Mouse (Mus musculus): Measurements from ENCODE around the gene Ift81.
"Not testable (repeated sequence)": the region's sequence is repeated elsewhere in the genome, so short reads cannot be mapped to it uniquely, and the experiment has no call there.

Ift81 gene

GRCm38 (mm10) chr5:122613908-122614732 is at the start of gene Ift81:
Ift81 (minus strand) TSS chr5:122614518.
- peak; percentile 77 for ATAC-seq (ENCODE audit: low TSS enrichment)

DNA sequence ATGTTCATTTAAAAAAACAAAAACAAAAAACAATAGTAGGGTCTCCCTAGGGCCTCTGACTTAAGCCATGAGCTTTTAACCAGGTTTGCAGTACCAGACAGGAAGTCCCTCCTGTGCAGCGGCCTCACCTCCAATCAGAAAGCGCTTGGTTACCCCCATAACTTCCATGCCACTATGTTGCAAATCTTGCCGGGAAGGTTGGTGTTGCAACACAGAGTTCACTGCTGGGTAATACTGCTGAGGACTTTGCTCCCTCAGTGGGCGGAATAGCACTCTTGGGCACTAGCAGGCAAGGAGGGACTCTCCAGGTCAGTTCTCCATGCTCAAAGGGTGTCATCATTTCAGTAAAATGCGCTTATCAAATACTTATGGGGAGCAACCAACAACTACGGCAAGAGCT is 48.2 kb upstream of the Ift81 start:
- no peak for ATAC-seq (ENCODE audit: low TSS enrichment)

DNA sequence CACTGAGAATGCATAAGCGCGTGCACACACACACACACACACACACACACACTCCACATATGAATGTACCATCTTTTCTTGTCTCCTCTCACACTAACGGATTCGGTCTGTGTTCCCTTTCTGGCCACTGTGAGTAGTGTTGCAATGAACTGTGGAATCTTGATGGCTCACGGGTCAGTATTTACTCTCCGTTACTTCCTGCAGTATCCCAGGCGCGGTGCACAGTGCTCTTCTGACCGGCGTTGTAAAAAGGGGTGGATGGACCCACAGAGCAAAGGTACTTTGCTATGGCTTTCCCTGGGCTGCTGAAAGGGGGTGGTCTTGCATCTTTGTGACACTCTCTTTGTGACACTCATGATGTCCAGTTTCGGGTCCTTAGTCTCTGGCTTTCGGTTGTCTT is 42.5 kb upstream of the Ift81 start:
- no peak for ATAC-seq (ENCODE audit: low TSS enrichment)

GRCm38 (mm10) chr5:122654268-122654573 is 39.9 kb upstream of the Ift81 start:
- ATAC-seq (ENCODE audit: low TSS enrichment): peak; percentile 7; the same call in 1 of the 2 replicates

DNA sequence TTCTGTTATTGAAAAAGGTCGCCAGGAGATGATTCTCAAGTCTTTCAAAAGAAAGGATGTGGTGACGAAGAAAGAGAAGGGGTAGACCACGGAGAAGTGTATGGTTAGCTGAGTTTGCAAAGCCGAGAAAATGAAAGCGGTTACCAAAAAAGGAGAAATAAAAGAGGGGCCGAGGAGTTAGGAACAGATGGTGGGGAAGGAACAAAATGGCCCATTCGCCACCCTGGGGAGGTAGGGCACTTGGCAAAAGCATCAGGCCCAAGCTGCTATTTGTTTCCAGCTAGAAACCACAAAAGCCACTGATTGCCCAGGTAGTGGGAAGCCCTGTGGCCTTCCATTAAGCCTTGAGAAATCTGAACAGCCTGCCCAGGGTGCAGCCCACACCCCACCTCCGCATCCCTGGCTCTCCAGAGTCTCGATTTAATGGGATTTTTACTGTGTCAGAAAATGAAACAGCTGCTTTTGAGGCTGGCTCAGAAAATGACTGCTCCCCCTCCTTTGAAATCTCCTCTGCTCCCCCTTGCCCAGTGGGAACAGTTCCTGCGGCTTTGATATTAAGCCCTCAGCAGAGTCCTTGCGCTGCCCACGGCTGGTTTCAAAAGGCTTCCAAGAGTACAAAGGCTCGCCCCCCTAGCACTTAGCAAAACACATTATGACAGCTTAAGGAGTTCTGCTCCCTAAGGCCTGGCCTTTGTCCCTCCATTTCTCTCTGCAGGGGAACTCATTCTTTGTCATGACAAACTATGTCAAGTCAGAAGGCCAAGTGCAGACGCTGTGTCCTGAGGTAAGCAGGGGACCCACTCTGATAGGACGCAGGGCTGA is 39.3 kb upstream of the Ift81 start:
- ATAC-seq (ENCODE audit: low TSS enrichment): peak; percentile 32

- ATAC-seq (ENCODE audit: low TSS enrichment): peak; percentile 14; the same call in 1 of the 2 replicates
These were observed 38.8 kb upstream of the Ift81 start for GRCm38 (mm10) chr5:122653112-122653445.

DNA sequence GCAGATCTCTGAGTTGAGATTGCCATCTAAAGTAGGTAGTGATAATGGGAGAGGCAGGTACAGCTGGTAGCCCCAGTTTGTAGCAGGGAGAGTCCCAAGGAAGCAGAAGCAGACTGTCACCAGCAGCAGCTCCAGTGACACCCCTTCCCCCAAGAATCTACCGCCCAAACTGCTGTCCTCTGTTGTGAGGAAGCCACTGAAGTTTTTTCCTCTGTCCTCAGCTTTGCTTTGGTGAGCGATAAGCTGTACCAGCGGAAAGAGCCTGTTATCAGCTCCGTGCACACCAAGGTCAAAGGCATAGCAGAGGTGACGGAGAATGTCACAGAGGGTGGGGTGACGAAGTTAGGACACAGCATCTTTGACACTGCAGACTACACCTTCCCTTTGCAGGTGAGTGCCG is 38.2 kb upstream of the Ift81 start:
- peak; percentile 21; the same call in 1 of the 2 replicates for ATAC-seq (ENCODE audit: low TSS enrichment)

DNA sequence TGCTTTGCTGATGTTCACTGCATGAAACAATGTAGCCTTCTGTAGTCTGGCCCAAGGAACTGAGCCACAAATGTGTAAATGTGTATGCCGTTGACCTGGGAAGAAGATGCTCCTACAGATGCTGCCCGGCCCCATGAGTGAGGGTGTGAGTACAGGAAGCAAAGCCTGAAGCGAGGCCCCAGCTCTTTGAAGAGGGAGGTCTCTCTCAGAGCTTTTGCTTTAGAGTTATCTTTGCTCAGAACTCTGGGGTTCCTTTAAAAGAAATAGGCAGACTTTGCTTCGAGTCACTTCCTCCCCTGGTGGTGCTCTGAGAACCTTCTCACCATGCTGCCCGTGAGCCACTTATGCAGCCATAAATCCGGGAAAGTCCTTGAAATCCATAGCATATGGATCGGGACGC is 35.8 kb upstream of the Ift81 start:
- no peak for ATAC-seq (ENCODE audit: low TSS enrichment)

- peak; percentile 55 for ATAC-seq (ENCODE audit: low TSS enrichment)
These were observed 34.9 kb upstream of the Ift81 start for GRCm38 (mm10) chr5:122649264-122649663.

GRCm38 (mm10) chr5:122647952-122648374 is 33.6 kb upstream of the Ift81 start:
- not testable (repeated sequence) for ATAC-seq (ENCODE audit: low TSS enrichment)

DNA sequence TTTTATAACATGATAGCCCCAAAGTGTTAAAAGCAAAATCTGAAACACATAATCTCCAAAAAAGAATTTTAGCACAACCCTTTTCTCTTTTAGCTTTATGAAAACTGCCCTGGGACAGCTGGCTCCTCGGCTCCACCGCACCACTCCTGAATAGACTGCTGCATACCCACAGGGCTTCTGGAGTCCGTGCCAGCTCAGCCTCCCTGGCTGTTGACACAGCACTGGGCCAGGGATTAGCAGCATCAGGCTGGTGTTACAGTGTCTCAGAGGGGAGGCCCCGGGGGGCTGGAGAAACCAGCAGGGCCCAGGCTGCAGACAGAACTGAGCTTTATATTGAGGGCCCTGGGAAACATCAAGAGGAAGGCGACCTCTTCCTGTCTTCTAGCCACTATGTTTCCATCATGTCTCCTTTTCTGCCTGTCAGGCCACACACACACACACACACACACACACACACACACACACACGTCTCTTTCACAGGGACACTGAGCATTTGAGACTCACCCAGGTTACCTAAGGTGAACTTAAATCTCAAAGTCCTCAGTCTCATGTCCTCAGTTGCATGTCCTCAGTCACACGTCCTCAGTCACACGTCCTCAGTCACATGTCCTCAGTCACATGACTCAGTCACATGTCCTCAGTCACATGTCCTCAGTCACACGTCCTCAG is 33.1 kb upstream of the Ift81 start:
- ATAC-seq (ENCODE audit: low TSS enrichment): no peak; the same call in 1 of the 2 replicates

GRCm38 (mm10) chr5:122646050-122646449 is 31.7 kb upstream of the Ift81 start:
- ATAC-seq (ENCODE audit: low TSS enrichment): no peak

DNA sequence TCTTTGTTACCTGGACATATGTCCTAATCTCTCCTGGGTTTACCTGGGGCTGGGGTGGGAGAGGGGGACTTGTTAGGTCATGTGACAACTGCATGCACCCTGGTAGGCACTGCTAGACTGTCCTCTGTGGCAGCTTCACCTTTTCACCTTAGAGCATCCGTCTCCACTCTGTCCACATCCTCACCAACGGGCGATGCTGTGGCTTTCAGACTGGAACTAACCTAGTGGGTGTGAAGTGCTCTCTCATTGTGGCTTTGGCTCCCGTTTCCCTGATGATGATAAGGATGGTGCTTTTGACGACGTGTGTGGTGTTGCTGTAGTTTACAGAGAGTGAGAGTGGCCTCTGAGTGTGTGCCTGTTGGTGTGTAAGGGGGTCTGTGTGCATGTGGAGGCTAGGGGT is 31.0 kb upstream of the Ift81 start:
- ATAC-seq (ENCODE audit: low TSS enrichment): no peak

DNA sequence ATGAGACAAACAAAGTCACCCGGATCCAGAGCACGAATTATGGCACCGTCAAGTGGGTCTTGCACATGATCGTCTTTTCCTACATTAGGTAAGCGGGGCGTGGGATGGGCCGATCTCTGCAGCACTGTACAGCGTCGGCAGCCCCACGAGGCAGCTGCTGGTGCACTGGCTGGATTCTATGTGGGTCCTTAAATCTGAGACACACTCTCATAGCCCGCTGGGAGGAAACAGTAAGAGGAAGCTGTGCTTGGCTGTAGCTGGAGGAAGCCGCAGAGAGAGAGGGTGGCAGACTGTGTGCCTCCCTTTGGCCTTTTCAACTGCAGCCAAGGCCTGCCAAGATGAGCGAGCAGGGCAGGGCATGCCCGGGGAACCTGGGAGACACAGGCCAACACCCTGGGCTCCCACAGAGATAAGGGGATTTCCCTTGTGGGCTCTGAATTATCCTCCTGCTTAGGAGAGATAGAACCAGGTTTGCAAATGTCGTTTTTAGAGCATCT is 29.8 kb upstream of the Ift81 start:
- peak; percentile 41; the same call in 1 of the 2 replicates for ATAC-seq (ENCODE audit: low TSS enrichment)

- ATAC-seq (ENCODE audit: low TSS enrichment): peak; percentile 29; the same call in 1 of the 2 replicates
These were observed 29.4 kb upstream of the Ift81 start, which contains the start of gene P2rx7 for GRCm38 (mm10) chr5:122643701-122644100. P2rx7 (plus strand) TSS chr5:122643911.

DNA sequence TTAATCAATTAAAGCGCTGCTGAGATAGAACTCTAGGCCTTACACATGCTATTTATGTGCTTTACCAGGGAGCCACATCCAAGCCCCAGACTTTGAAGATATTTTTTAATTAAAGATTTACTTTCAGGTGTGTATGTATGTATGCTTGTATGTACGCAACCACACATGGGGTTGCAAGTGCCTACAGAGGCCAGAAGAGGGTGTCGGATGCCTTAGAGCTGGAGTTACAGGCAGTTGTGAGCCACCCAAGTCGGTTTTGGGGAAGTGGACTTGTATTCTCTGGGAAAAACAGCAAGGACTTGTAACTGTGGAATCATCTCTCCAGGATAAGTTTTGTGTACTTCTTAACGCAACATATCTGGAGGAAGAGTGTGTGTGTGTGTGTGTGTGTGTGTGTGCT is 25.7 kb upstream of the Ift81 start:
- ATAC-seq (ENCODE audit: low TSS enrichment): no peak

DNA sequence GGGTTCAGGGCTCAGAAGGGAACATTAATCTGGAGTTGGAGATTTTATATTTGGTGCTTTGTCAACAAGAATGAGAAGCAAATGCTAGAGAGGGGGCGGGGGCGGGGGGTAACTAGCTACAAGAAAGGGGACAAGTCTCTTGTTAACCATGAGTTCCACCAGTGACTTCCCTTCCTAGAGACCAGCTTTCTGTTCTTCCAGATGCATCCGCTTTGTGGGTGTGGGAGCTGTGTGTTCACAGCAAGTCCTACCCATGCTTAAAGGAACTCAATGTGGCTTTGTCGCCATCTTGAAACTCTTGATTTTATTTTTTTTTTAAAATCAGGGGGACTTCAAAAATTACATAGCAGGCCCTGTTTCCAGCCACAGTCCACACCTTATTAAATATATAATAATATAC is 25.2 kb upstream of the Ift81 start:
- ATAC-seq (ENCODE audit: low TSS enrichment): no peak

GRCm38 (mm10) chr5:122638296-122638695 is 24.0 kb upstream of the Ift81 start:
- ATAC-seq (ENCODE audit: low TSS enrichment): no peak

- ATAC-seq (ENCODE audit: low TSS enrichment): peak; percentile 47; the same call in 1 of the 2 replicates
These were observed 22.6 kb upstream of the Ift81 start for GRCm38 (mm10) chr5:122636958-122637357.

DNA sequence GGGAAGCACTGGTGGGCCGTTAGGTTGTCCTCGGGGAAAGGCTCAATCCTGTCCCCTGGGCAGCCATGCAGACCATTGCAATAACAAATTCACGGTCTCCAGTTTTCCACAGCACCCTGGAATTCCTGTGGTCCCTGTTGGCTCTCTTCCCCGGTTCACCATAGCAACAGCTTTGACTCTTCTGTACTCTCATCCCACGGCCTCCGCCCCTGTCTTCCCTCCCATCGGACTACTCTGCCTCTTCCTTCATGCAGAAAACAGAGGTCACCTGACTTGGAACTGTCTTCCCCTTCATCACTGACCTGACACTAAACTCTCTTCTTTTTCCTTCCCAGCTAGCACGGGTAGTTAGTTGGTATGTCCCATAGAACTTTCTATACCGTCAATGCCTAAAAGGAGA is 22.0 kb upstream of the Ift81 start:
- ATAC-seq (ENCODE audit: low TSS enrichment): no peak

DNA sequence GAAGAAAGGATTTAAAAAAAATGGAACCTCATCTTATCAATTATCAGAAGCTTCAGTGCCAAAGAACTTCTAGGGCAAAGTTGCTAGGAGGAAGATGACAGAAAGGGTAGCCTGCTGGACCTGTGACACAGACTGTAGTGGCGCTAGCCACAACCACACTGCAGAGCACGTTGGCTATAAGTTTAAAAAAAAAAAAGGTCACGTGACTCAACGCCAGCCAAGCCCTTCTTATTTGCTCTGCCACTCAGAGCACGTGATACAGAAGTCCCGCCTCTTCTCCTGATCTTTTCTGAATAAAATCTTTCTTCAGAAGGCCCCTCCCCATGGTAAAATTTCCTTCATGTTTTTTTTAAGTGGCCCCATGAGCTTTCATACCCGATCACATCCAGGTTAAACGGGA is 20.9 kb upstream of the Ift81 start:
- ATAC-seq (ENCODE audit: low TSS enrichment): no peak

DNA sequence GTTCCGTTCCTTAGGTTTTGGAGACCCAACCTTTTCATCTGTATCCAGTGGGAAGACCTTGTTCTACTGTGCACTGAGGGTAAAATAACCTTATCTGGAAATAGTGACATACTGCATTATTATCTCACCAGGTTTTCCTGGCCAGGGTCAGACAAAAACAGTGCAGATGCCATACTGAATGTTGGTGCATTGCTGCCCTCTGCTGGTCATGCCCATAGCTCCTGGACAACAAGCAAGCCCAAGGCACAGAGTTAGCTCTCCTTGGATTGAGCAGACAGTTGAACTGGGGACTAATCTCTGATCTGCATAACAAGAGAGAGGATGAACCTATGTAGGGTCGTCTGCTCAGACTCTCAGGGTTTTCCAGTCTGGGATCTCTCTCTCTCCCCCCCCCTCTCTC is 12.9 kb upstream of the Ift81 start:
- ATAC-seq (ENCODE audit: low TSS enrichment): peak; percentile 83

Measured in frontal cortex, adult (tissue).